Mouse (Mus musculus): Measurements from ENCODE around the gene Nnat. TPM values are rescaled to one million over a fixed set of nuclear protein-coding genes. Genes with fewer than 3 reads are reported as not detected.

Nnat gene
- polyA plus RNA-seq, 1 experiment from 2014 or later = 340 TPM

DNA sequence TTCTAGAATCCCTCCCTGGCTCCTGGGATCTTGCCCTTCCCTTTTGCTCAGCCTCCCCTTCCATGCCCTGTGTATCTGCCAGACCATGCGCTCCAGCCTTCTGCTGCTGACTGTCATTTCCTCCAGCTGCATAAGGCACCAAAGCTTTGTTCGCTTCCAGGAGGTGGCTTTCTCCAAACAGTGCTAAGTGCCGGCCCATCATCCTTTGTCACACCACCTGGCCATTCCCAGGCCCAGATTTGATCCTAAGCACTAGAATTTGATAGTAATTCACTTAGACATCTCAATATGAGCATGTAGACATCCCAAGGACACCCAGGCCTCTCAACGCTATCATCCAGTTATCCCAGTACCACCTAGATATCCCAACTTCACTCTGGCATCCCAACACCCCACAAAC lies 25.7 kb upstream of the Nnat start:
- no peak for ATAC-seq (ENCODE audit: insufficient number of reproducible peaks, low FRiP score, low TSS enrichment, low read depth)
- H3K4me1 ChIP-seq = peaks cover 20% of the 10 kb centered on the region
- no peak overlapping the region for H3K27ac ChIP-seq (replicated peaks)
- H3K27me3 ChIP-seq = 0 out of 2 replicates have a peak, but pooled peaks cover 2% of the 10 kb centered on the region
- no peaks in the 10 kb centered on the region for H3K36me3 ChIP-seq
- no peak overlapping the region for H3K9ac ChIP-seq
- H3K9me3 ChIP-seq (replicated peaks) = no peaks in the 10 kb centered on the region
- no peak overlapping the region for H3K4me2 ChIP-seq (replicated peaks)
- no peak overlapping the region for H3K4me3 ChIP-seq (replicated peaks)
- 72% methylated on average over 4 of the region's 4 CpGs for WGBS

DNA sequence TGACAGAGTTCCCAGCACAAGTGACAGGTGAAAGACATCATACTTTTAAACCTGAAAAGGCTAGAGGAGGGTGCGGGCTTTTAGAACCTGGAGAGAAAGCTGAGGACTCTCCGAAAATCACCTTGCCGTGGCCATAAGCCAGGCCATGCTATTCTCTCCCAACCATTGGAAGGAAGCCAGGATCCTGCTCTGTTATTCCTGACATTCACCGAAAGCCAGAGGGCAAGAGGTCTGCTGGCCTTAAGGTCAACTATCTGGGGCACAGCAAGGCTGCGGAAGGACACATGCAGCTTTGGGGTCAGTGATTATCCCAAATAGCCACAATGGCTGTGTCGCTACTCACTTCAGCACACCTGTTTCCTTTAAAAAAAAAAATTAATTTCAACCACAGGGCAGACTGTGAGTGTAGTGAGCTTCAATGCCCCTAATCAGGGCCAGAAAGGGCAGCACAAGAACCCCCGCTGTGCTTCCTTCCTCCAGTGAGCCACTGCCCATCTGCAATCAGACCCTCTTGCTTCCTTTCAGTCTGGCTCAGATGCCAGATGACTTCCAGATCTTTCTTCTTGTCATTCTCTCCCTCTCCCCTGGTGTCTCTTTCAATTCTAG lies 23.3 kb upstream of the Nnat start:
- ATAC-seq (ENCODE audit: insufficient number of reproducible peaks, low FRiP score, low TSS enrichment, low read depth) = no peak
- WGBS = 47% methylated on average over 7 of the region's 7 CpGs
- Histone ChIP-seq H3K4me3 (replicated peaks) (no peak overlapping the region), H3K4me2 (replicated peaks) (no peak overlapping the region), H3K9me3 (replicated peaks) (no peaks in the 10 kb centered on the region), H3K27ac (replicated peaks) (no peak overlapping the region), H3K27me3 (0 out of 2 replicates have a peak, but pooled peaks cover 3% of the 10 kb centered on the region), H3K4me1 (peaks cover 22% of the 10 kb centered on the region), H3K9ac (no peak overlapping the region), H3K36me3 (no peaks in the 10 kb centered on the region)

DNA sequence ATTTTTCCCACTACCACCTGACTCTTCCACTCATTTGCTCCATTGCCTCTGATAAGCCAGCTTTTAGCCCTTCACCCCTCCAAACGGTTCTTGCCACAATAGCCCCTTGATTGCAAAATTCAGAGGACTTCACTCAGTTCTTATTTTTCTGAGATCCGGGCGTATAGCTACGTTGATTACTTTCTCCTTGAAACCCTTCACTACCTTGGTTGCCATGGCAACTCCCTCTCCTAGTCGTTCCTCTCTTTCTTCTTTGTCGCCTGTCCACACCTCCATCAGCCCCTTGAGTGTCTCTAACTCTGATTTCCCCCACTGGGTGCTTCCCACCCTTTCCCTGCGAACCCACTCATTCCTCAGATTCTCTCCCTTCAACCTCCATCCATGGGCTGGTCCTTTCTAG lies 22.8 kb upstream of the Nnat start:
- Histone ChIP-seq H3K27me3 (0 out of 2 replicates have a peak, but pooled peaks cover 3% of the 10 kb centered on the region), H3K4me1 (peaks cover 22% of the 10 kb centered on the region), H3K27ac (replicated peaks) (no peak overlapping the region), H3K4me2 (replicated peaks) (no peak overlapping the region), H3K36me3 (no peaks in the 10 kb centered on the region), H3K9me3 (replicated peaks) (no peaks in the 10 kb centered on the region), H3K9ac (no peak overlapping the region), H3K4me3 (replicated peaks) (no peak overlapping the region)
- no peak for ATAC-seq (ENCODE audit: insufficient number of reproducible peaks, low FRiP score, low TSS enrichment, low read depth)
- WGBS = 25% methylated on average over 7 of the region's 7 CpGs

DNA sequence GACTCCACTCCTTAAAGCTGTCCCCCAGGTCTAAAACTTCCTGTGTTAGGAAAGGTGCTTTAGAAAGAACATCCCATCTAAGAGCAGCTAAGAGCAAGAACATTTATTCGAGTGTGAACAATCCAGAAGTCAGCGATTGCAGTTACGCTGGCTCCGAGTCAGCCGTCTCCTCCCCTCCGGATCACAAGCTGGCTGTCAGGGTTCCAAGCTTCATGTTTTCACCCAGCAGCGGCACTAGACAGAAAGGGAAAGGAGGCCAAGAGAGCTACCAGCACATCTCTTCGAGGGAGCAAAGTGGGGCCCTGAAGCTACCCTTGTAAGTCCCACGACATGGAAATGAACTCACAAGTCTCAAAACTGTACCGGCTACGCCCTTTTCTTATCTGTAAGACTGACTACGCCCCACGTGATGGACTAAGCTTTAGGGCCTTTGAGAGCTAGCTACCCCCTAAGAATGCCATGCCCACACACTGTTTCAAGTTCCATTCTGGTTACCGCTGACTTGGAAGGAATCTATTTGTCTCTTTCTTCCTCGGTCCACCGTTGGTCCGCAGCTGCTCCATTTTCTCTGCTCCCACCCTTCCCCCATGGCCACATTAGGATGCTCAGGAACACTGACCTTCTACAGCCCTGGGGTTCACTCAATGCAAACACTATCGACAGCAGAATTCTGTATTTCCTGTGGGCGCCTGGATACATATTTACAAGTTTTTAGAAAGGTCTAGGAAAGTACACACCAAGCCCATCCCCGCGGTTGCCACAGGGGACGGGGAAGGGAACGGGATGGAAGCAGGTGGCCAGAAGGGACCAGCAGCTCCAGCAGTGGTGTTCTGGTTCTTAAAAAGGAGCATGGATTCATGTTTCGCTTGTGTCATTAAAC lies 19.6 kb upstream of the Nnat start:
- Histone ChIP-seq H3K4me1 (peaks cover 16% of the 10 kb centered on the region), H3K4me2 (replicated peaks) (no peak overlapping the region)

DNA sequence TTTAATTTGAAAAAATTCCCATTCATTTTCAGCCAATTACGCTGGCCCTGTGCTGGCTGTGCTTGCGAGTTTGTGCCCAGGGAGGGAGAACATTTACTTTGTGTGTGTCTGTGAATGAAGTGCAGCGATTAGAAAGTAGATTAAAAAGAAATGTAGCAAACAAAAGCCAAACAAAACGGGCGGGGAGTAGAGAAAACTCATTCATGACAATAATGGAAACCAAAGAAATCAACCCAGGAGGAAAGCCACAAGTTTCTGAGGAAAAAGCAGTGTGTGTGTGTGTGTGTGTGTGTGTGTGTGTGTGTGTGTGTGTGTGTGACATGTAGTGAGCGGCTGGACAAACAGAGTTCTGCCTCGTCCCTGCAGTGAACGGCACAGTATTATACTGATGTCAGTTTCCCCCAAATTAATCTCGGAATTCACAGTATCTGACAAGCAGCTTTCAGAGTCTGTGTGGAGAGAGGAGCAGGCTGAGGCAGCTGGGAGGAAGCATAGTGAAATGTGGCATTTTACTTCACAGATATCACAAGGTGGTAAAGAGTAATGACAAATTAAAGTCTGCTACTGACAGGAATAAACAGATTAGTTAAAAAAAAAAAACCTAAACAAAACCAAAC lies 18.8 kb upstream of the Nnat start:
- H3K27ac ChIP-seq (replicated peaks) = no peak overlapping the region

More for the DNA sequence above, 19.6 kb upstream of the Nnat start:
- no peak overlapping the region for H3K27ac ChIP-seq (replicated peaks)
- ATAC-seq (ENCODE audit: insufficient number of reproducible peaks, low FRiP score, low TSS enrichment, low read depth) = no peak
- no peak overlapping the region for H3K9ac ChIP-seq
- 55% methylated on average over 24 of the region's 24 CpGs for WGBS
- H3K9me3 ChIP-seq (replicated peaks) = no peaks in the 10 kb centered on the region
- no peak overlapping the region for H3K4me3 ChIP-seq (replicated peaks)
- H3K27me3 ChIP-seq = 0 out of 2 replicates have a peak, but pooled peaks cover 3% of the 10 kb centered on the region
- 0 out of 2 replicates have a peak, but pooled peaks cover 7% of the 10 kb centered on the region for H3K36me3 ChIP-seq

DNA sequence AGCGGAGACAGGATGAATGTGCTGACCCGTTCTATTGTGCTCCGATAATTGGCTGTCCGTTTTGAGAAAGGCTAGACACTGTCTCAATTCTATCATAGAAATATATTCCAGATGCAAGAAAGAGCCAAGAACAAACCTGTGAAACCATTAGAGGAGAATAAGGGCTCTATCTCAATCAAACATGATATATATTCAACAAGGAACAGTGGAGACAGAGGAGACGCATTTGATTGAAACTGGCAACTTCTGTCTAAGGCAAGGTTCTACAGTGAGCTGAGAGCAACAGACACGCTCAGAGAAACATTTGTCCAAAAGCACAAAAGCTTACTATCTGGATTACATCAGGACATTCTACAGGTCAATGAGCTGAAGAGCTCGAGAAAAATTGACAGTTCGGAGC lies 18.2 kb upstream of the Nnat start:
- H3K9ac ChIP-seq = no peak overlapping the region
- no peak overlapping the region for H3K4me2 ChIP-seq (replicated peaks)
- 0 out of 2 replicates have a peak, but pooled peaks cover 13% of the 10 kb centered on the region for H3K36me3 ChIP-seq
- 64% methylated on average over 8 of the region's 8 CpGs for WGBS
- H3K4me1 ChIP-seq = peaks cover 16% of the 10 kb centered on the region
- H3K4me3 ChIP-seq (replicated peaks) = no peak overlapping the region
- no peak overlapping the region for H3K27ac ChIP-seq (replicated peaks)
- no peak for ATAC-seq (ENCODE audit: insufficient number of reproducible peaks, low FRiP score, low TSS enrichment, low read depth)
- 0 out of 2 replicates have a peak, but pooled peaks cover 3% of the 10 kb centered on the region for H3K27me3 ChIP-seq
- H3K9me3 ChIP-seq (replicated peaks) = no peaks in the 10 kb centered on the region

More for the DNA sequence above, 18.8 kb upstream of the Nnat start:
- no peak overlapping the region for H3K4me2 ChIP-seq (replicated peaks)
- no peak overlapping the region for H3K4me3 ChIP-seq (replicated peaks)
- no peak overlapping the region for H3K9ac ChIP-seq
- 0 out of 2 replicates have a peak, but pooled peaks cover 8% of the 10 kb centered on the region for H3K36me3 ChIP-seq
- no peaks in the 10 kb centered on the region for H3K9me3 ChIP-seq (replicated peaks)
- ATAC-seq (ENCODE audit: insufficient number of reproducible peaks, low FRiP score, low TSS enrichment, low read depth) = no peak
- 40% methylated on average over 9 of the region's 9 CpGs for WGBS
- peaks cover 16% of the 10 kb centered on the region for H3K4me1 ChIP-seq
- H3K27me3 ChIP-seq = 0 out of 2 replicates have a peak, but pooled peaks cover 3% of the 10 kb centered on the region

DNA sequence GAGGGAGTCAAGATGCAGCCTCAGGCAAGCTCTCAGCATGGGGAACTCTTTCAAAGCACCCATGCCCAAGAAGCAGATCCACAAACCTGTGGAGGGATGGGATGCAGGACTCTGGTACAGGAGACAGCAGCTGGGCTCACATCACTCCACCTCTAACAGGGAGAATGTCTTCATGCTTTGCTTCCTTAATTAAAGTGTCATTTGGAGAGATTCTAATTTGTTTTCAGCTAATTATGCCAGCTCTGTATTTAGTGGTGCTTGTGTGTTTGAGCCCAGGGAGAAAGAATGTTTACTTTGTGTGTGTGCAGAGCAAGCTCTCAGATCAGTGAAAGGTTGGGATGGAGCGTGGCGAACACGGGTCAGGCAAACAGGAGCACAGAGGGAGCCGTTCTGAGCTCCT lies 17.5 kb upstream of the Nnat start:
- H3K9me3 ChIP-seq (replicated peaks) = no peaks in the 10 kb centered on the region
- H3K27me3 ChIP-seq = 0 out of 2 replicates have a peak, but pooled peaks cover 3% of the 10 kb centered on the region
- peaks cover 16% of the 10 kb centered on the region for H3K4me1 ChIP-seq
- no peak overlapping the region for H3K9ac ChIP-seq
- WGBS = 59% methylated on average over 4 of the region's 4 CpGs
- H3K27ac ChIP-seq (replicated peaks) = no peak overlapping the region
- 0 out of 2 replicates have a peak, but pooled peaks cover 18% of the 10 kb centered on the region for H3K36me3 ChIP-seq
- ATAC-seq (ENCODE audit: insufficient number of reproducible peaks, low FRiP score, low TSS enrichment, low read depth) = no peak
- H3K4me2 ChIP-seq (replicated peaks) = no peak overlapping the region
- H3K4me3 ChIP-seq (replicated peaks) = no peak overlapping the region

DNA sequence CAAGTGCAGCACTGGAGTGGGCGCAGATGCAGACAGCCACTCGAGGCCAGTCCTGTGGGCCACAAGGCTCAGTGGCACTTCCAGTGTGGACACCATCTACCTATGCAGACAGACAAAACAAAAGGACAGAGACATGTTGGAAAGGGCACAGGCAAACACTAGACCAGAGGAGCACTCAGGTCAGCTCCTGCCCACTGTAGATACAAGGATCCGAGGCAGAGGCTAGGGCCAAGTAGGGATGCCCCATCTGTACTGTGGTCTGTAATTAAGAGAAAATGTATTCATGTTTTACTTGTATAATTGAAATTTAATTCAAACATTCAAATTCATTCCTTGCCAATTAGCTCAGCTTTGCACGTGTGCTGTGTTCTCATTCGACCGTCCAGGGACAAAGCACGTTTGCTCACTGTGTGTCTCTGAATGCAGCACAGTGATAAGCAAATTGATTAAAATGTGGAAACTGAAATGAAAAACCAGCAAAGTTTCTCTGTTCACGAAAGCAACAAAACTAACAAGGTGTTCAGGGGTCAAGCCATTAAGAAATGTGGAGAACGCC lies 15.5 kb upstream of the Nnat start:
- Histone ChIP-seq H3K27me3 (no peaks in the 10 kb centered on the region), H3K4me2 (replicated peaks) (no peak overlapping the region), H3K9me3 (replicated peaks) (no peaks in the 10 kb centered on the region), H3K4me3 (replicated peaks) (no peak overlapping the region), H3K27ac (replicated peaks) (no peak overlapping the region), H3K36me3 (peaks cover 32% of the 10 kb centered on the region), H3K9ac (no peak overlapping the region), H3K4me1 (peaks cover 16% of the 10 kb centered on the region)
- WGBS = 82% methylated on average over 9 of the region's 9 CpGs
- no peak for ATAC-seq (ENCODE audit: insufficient number of reproducible peaks, low FRiP score, low TSS enrichment, low read depth)

DNA sequence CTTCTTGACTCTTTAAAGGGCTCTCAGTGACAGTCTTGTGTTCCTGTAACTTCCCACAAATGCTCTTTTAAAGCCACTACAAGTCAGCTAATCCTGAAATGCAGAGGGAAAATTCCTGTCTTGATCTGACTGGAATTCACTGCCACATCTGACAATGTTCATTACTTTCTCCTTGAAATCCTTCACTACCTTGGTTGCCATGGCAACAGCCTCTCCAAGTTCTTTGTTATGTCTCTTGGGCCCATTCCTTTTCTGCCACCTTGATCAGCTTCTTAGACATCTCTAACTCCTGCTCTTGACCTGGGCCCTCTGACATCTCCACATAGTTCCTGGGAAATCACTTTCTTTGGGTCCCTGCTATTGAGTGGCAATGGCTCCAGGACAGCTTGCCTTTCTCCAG lies 13.2 kb upstream of the Nnat start:
- no peaks in the 10 kb centered on the region for H3K27me3 ChIP-seq
- H3K4me2 ChIP-seq (replicated peaks) = no peak overlapping the region
- no peaks in the 10 kb centered on the region for H3K9me3 ChIP-seq (replicated peaks)
- H3K9ac ChIP-seq = no peak overlapping the region
- H3K27ac ChIP-seq (replicated peaks) = no peak overlapping the region
- 0 out of 2 replicates have a peak, but pooled peaks cover 4% of the 10 kb centered on the region for H3K4me1 ChIP-seq
- no peak overlapping the region for H3K4me3 ChIP-seq (replicated peaks)
- H3K36me3 ChIP-seq = peaks cover 32% of the 10 kb centered on the region
- ATAC-seq (ENCODE audit: insufficient number of reproducible peaks, low FRiP score, low TSS enrichment, low read depth) = no peak

DNA sequence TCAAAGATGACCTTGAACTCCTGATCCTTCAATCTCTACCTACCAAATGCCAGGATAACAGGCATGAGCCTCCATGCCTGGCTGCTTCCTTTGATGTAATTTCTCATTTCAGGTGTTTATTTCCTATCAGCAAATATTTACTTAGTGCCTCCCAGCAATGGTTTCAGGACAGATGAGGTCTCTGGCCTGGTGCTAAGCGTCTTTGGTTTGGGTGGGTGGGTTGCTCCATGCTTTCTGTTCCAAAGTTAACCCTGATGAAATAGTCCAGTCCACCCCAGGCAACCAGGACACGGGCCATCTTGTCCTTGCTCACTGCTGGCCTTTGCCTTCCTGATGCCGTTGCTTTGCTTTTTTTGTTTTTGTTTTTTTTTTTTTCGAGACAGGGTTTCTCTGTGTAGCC lies 9.6 kb upstream of the Nnat start:
- ATAC-seq (ENCODE audit: insufficient number of reproducible peaks, low FRiP score, low TSS enrichment, low read depth) = no peak
- Histone ChIP-seq H3K27ac (replicated peaks) (no peak overlapping the region), H3K36me3 (peaks cover 25% of the 10 kb centered on the region), H3K4me2 (replicated peaks) (no peak overlapping the region), H3K27me3 (no peaks in the 10 kb centered on the region), H3K9me3 (replicated peaks) (no peaks in the 10 kb centered on the region), H3K9ac (no peak overlapping the region), H3K4me3 (replicated peaks) (no peak overlapping the region), H3K4me1 (peaks cover 36% of the 10 kb centered on the region)
- 81% methylated on average over 4 of the region's 4 CpGs for WGBS

Data from embryonic facial prominence, embryonic 15.5 days (tissue).